Comparison of ENCODE assay signal across 28 mouse cellular contexts in genomic region chr2:24677629-24678028, GRCm38 (mm10).
DNase-seq lines count a peak whose midpoint lies in the region; ATAC-seq and TF ChIP-seq lines count a peak whose summit lies in the region.
"Had no signal": no experiment of that assay in that cellular context is flagged by ENCODE, and none has a peak within 500 bp of the region (broad histone marks: within the 10 kb centered on the region; RNA-seq: fewer than 3 reads in every experiment).

No protein-coding gene starts in this region.

- ATAC-seq in embryonic facial prominence, embryonic 11.5 days (replicated peaks; ENCODE audit: insufficient number of reproducible peaks, low FRiP score, low TSS enrichment, low read depth), result 0 out of 2 replicates have a peak, but pooled peaks have one; percentile 51
- ATAC-seq: CD4-positive, CD25-positive, alpha-beta regulatory T cell, adult 4 months; forebrain, embryonic 13.5 days; forebrain, embryonic 16.5 days; Patski had no signal

- H3K9me3 ChIP-seq in embryonic facial prominence, embryonic 11.5 days (replicated peaks; ENCODE audit: control insufficient read depth, low read length), result no peaks in the 10 kb centered on the region
- H3K9me3 ChIP-seq in embryonic facial prominence, embryonic 10.5 days, result no peaks in the 10 kb centered on the region
- H3K9me3 ChIP-seq: embryonic facial prominence, embryonic 13.5 days; embryonic facial prominence, embryonic 15.5 days; forebrain, embryonic 10.5 days; forebrain, embryonic 13.5 days; G1E had no signal

- no peak for TF ChIP-seq CTCF in heart, adult 2 months (IDR thresholded peaks at IDR 0.05)
- TF ChIP-seq CTCF in layer of hippocampus, adult 2 months (conservative IDR thresholded peaks at IDR 0.05), result no peak

- H3K4me3 ChIP-seq in embryonic facial prominence, embryonic 11.5 days (ENCODE audit: low read depth, low read length), result no peak overlapping the region
- no peak overlapping the region for H3K4me3 ChIP-seq in embryonic facial prominence, embryonic 10.5 days
- H3K4me3 ChIP-seq in heart, adult 2 months, result no peak overlapping the region
- no peak overlapping the region for H3K4me3 ChIP-seq in layer of hippocampus, adult 2 months
- H3K4me3 ChIP-seq: embryonic facial prominence, embryonic 13.5 days; embryonic facial prominence, embryonic 15.5 days; erythroblast, embryonic 14.5 days; forebrain, embryonic 10.5 days; forebrain, embryonic 13.5 days had no signal

- no peak for DNase-seq in embryonic facial prominence, embryonic 11.5 days (ENCODE audit: low spot score)
- no peak for DNase-seq in embryonic facial prominence, embryonic 10.5 days (ENCODE audit: low spot score)
- DNase-seq in heart, adult 11 months, result peak; percentile 85
- DNase-seq in heart, adult 2 months, result no peak
- no peak for DNase-seq in layer of hippocampus, adult 2 months (ENCODE audit: low spot score in 2 of 2)
- DNase-seq in layer of hippocampus, adult 8-10 months (ENCODE audit: low spot score in 2 of 2), result no peak
- DNase-seq in ZHBTc4 (ENCODE audit: low read depth, low spot score), result peak; percentile 10
- DNase-seq: adrenal gland, adult 2 months; adrenal gland, postnatal 10 days; adrenal gland, postnatal 25 days; B cell, adult 2 months; cerebellum, adult 11 months; cerebellum, adult 18-20 months; cerebellum, adult 8-10 months; cerebellum, adult 9-11 months; cerebellum, postnatal 14 days; cerebellum, postnatal 36 days; embryo, embryonic 11 days had no signal

- no peak overlapping the region for H3K9ac ChIP-seq in embryonic facial prominence, embryonic 11.5 days (replicated peaks; ENCODE audit: low read length)
- no peak overlapping the region for H3K9ac ChIP-seq in heart, adult 2 months (ENCODE audit: low read depth, low read length)
- H3K9ac ChIP-seq: embryonic facial prominence, embryonic 13.5 days; embryonic facial prominence, embryonic 15.5 days; forebrain, embryonic 13.5 days had no signal

- no peak for TF ChIP-seq EP300 in heart, adult 2 months (IDR thresholded peaks at IDR 0.05; ENCODE audit: insufficient read depth, low read depth, low read length)

- peaks cover 2% of the 10 kb centered on the region; the same call in 1 of the 2 replicates for H3K27me3 ChIP-seq in embryonic facial prominence, embryonic 11.5 days (ENCODE audit: control insufficient read depth, insufficient read depth, low read length)
- H3K27me3 ChIP-seq in embryonic facial prominence, embryonic 10.5 days (replicated peaks; ENCODE audit: low read depth, poor library complexity, severe bottlenecking), result peaks cover 33% of the 10 kb centered on the region
- H3K27me3 ChIP-seq in heart, adult 2 months (ENCODE audit: control insufficient read depth, insufficient read depth, low read length), result peaks cover 2% of the 10 kb centered on the region; the same call in 1 of the 2 replicates
- H3K27me3 ChIP-seq: CH12.LX; embryonic facial prominence, embryonic 15.5 days had no signal

- H3K27ac ChIP-seq in embryonic facial prominence, embryonic 11.5 days (replicated peaks; ENCODE audit: low read depth, low read length), result no peak overlapping the region
- H3K27ac ChIP-seq in embryonic facial prominence, embryonic 10.5 days (replicated peaks), result no peak overlapping the region
- no peak overlapping the region for H3K27ac ChIP-seq in heart, adult 2 months
- H3K27ac ChIP-seq in layer of hippocampus, adult 2 months, result 0 out of 2 replicates have a peak overlapping the region, but pooled peaks have one; percentile 64
- H3K27ac ChIP-seq: embryonic facial prominence, embryonic 13.5 days; embryonic facial prominence, embryonic 15.5 days; forebrain, embryonic 10.5 days; forebrain, embryonic 13.5 days had no signal

- H3K36me3 ChIP-seq in embryonic facial prominence, embryonic 11.5 days (replicated peaks; ENCODE audit: control insufficient read depth, insufficient read depth, low read depth, low read length), result no peaks in the 10 kb centered on the region
- H3K36me3 ChIP-seq in embryonic facial prominence, embryonic 10.5 days (replicated peaks), result no peaks in the 10 kb centered on the region
- H3K36me3 ChIP-seq in heart, adult 2 months (ENCODE audit: control insufficient read depth, insufficient read depth, low read length), result no peaks in the 10 kb centered on the region
- H3K36me3 ChIP-seq: embryonic facial prominence, embryonic 13.5 days; embryonic facial prominence, embryonic 15.5 days; forebrain, embryonic 10.5 days; G1E had no signal

- intact Hi-C loops in heart, adult 2 months (cut with DNase I), result no loop called here

- no peaks in the 10 kb centered on the region for H3K4me1 ChIP-seq in embryonic facial prominence, embryonic 11.5 days (ENCODE audit: control insufficient read depth, insufficient read depth, low read length)
- H3K4me1 ChIP-seq in embryonic facial prominence, embryonic 10.5 days, result peaks cover 10% of the 10 kb centered on the region
- H3K4me1 ChIP-seq in heart, adult 2 months (ENCODE audit: control insufficient read depth, insufficient read depth, low read length), result no peaks in the 10 kb centered on the region

- H3K4me2 ChIP-seq in embryonic facial prominence, embryonic 11.5 days (ENCODE audit: low read depth, low read length), result no peak overlapping the region
- H3K4me2 ChIP-seq: embryonic facial prominence, embryonic 13.5 days; embryonic facial prominence, embryonic 15.5 days; forebrain, embryonic 13.5 days had no signal

- WGBS in embryonic facial prominence, embryonic 11.5 days, result 94% methylated on average over 3 of the region's 3 CpGs
- WGBS in embryonic facial prominence, embryonic 10.5 days, result 93% methylated on average over 3 of the region's 3 CpGs
- WGBS in heart, adult 2 months, result 96% methylated on average over 3 of the region's 3 CpGs

- H3K79me2 ChIP-seq in heart, adult 2 months (replicated peaks; ENCODE audit: control insufficient read depth, insufficient read depth, low read length), result no peaks in the 10 kb centered on the region

- no peak for TF ChIP-seq POLR2A in heart, adult 2 months (IDR thresholded peaks at IDR 0.05; ENCODE audit: insufficient read depth, low read depth, low read length)

Comparison
In these comparisons a context has a peak if more than half of its experiments do, and no peak if none do; other contexts are left out.
1. DNase-seq: peak in heart, adult 11 months (single experiment) and ZHBTc4 (single experiment); none in embryonic facial prominence, embryonic 11.5 days (single experiment), embryonic facial prominence, embryonic 10.5 days (single experiment), heart, adult 2 months (0 of 2), layer of hippocampus, adult 2 months (0 of 2) and layer of hippocampus, adult 8-10 months (0 of 2).